Mouse (Mus musculus) small intestine, adult 2 months (tissue): ENCODE data around the gene Rp9. TPM values are rescaled to one million over a fixed set of nuclear protein-coding genes. Genes with fewer than 3 reads are reported as not detected.
A peak's percentile ranks its signal among the peaks of the same experiment; 100 is the strongest.

Experiments used
- H3K27ac ChIP-seq: fragments of 200-500 bp; 2 replicates; pipeline ENCODE4 v1.5.1; 2012; ENCODE audit warnings: low read depth, low read length, control low read depth, inconsistent platforms; ENCODE audit not compliant: insufficient read depth
- H3K27me3 ChIP-seq: fragments of 200-500 bp; 2 replicates; pipeline ENCODE4 v1.6.1; 2012; ENCODE audit warnings: mild to moderate bottlenecking, moderate library complexity, low read length, inconsistent platforms; ENCODE audit not compliant: control insufficient read depth, insufficient read depth
- H3K36me3 ChIP-seq: fragments of 200-500 bp; 2 replicates; pipeline ENCODE4 v1.6.1; 2012; ENCODE audit warnings: mild to moderate bottlenecking, low read length, control low read depth, inconsistent platforms; ENCODE audit not compliant: control insufficient read depth, insufficient read depth
- H3K4me1 ChIP-seq: fragments of 200-500 bp; 2 replicates; pipeline ENCODE4 v1.6.1; 2012; ENCODE audit warnings: low read length, inconsistent platforms, mixed read lengths; ENCODE audit not compliant: control insufficient read depth, insufficient read depth, insufficient read length
- H3K4me3 ChIP-seq: fragments of 200-500 bp; 2 replicates; pipeline ENCODE4 v1.5.1; 2012; ENCODE audit warnings: low read depth, mild to moderate bottlenecking, control low read depth, inconsistent platforms, low read length, moderate library complexity
- CTCF ChIP-seq: fragments of 200-500 bp; IDR thresholded peaks from 2 replicates; pipeline ENCODE4 v1.5.1; 2012; ENCODE audit warnings: low read depth, mild to moderate bottlenecking, control low read depth, inconsistent platforms, low read length, moderate library complexity, mixed read lengths; ENCODE audit not compliant: insufficient replicate concordance, insufficient read length; ENCODE audit errors: extremely low read depth
- POLR2A ChIP-seq: fragments of 200-500 bp; IDR thresholded peaks from 2 replicates; pipeline ENCODE4 v1.6.1; 2012; ENCODE audit warnings: low read depth, mild to moderate bottlenecking, control low read depth, inconsistent platforms, low read length, moderate library complexity
- whole genome bisulfite sequencing: fragments of 180-500 bp; shearing (Covaris S2); methylation state at CpG from one replicate; pipeline ENCODE4 v1.1.7; 2018; 5-methylcytosine and 5-hydroxymethylcytosine counted together
- polyA plus RNA-seq: library from polyadenylated mRNA; depleted of rRNA; stranded (reverse); fragments of >200 nt; gene quantifications from 2 replicates; pipeline ENCODE4 v1.2.3, GENCODE M21; 2012

Rp9 gene
- polyA plus RNA-seq, 1 experiment = 106 TPM

DNA sequence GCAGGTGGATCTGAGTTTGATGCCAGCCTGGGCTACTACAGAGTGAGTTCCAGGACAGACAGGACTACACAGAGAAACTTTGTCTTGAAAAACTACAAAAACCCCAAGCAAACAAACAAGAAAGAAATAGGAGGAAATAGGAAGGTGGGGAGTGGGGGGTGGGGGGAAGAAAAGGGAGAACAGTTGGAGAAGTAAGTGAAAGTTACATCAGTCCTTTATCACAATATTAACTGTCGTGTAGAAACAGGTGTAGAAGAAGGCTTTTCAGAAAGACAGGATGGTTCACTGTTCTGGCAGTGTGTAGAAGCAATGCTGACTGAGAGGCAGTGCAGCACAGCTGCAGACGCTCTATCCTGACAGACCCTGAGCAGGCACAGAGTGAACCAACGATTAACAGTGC, 66.6 kb downstream of the Rp9 start:
- WGBS = 62% methylated on average over 3 of the region's 3 CpGs
- no peaks in the 10 kb centered on the region for H3K27me3 ChIP-seq
- no peak overlapping the region for H3K27ac ChIP-seq
- TF ChIP-seq POLR2A = no peak
- no peak for TF ChIP-seq CTCF
- no peaks in the 10 kb centered on the region for H3K4me1 ChIP-seq
- no peak overlapping the region for H3K4me3 ChIP-seq
- H3K36me3 ChIP-seq = no peaks in the 10 kb centered on the region

- TF ChIP-seq CTCF (no peak), POLR2A (no peak)
- H3K4me1 ChIP-seq = no peaks in the 10 kb centered on the region
- no peak overlapping the region for H3K27ac ChIP-seq
- no peaks in the 10 kb centered on the region for H3K27me3 ChIP-seq
- H3K36me3 ChIP-seq = no peaks in the 10 kb centered on the region
- no peak overlapping the region for H3K4me3 ChIP-seq
- 86% methylated on average over 6 of the region's 6 CpGs for WGBS
Measured at GRCm38 (mm10) chr9:22402001-22402400, 67.5 kb downstream of the Rp9 start.

DNA sequence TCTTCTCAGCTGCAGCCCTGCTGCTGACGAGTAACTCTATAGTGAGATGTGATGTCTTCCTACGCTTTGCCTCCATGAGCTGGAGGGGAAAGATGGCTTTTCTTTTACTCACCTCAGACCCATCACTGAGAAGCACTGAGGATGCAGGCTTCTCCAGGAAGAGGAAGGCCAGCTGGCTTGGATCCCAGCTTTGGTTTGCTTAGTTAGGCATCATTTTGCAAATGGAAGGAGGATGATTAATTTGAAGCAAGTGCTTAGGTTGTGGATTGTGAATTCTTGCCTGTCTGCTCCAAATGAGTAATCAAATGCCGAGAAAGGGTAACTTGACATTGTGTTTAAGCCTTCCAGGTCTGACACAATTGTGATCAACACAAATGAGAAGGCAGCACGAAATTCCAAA, 70.5 kb downstream of the Rp9 start:
- H3K4me1 ChIP-seq = no peaks in the 10 kb centered on the region
- H3K36me3 ChIP-seq = no peaks in the 10 kb centered on the region

DNA sequence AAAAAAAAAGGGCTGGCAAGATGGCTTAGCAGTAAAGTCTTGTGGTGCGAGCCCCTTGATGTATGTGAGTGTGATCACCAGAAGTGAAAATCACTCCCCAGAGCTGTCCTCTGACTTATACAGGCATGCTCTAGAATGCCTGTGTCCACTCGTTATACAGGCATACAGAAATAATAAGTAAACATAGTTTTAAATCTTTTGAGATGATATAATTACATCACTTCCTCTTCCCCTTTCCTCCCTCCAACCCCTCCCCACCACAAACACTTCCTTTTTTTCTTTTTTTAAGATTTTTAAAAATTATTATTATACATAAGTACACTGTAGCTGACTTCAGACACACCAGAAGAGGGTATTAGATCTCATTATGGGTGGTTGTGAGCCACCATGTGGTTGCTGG, 74.8 kb downstream of the Rp9 start:
- TF ChIP-seq CTCF (no peak), POLR2A (no peak)
- no peak overlapping the region for H3K4me3 ChIP-seq
- H3K4me1 ChIP-seq = no peaks in the 10 kb centered on the region; the same call in 1 of the 2 replicates
- WGBS = 70% methylated on average over 2 of the region's 2 CpGs
- no peaks in the 10 kb centered on the region for H3K36me3 ChIP-seq
- no peak overlapping the region for H3K27ac ChIP-seq
- H3K27me3 ChIP-seq = no peaks in the 10 kb centered on the region

More for the DNA sequence above, 70.5 kb downstream of the Rp9 start:
- TF ChIP-seq POLR2A (no peak), CTCF (no peak)
- 77% methylated on average over 4 of the region's 4 CpGs for WGBS
- H3K27me3 ChIP-seq = no peaks in the 10 kb centered on the region
- no peak overlapping the region for H3K27ac ChIP-seq
- no peak overlapping the region for H3K4me3 ChIP-seq

DNA sequence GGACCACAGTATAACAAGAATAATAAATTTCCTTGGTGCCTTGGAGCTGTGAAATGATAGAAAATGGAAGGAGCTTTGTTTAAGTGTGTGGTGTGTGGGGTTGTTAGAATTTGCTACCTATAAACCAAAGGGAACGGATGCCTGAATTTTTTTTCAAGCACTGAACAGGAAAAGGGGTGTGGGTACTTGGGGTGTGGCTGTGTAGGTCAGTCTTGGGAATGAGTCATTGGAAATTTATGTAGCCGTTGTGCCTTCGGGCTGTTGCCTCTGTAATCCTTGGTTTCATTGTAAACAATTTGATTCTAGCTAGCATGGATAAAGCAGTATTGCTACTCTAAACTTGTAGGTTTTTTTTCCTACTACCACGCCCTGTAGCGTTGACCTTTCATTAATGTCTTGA, 79.2 kb downstream of the Rp9 start:
- Histone ChIP-seq H3K27ac (no peak overlapping the region), H3K27me3 (no peaks in the 10 kb centered on the region), H3K36me3 (no peaks in the 10 kb centered on the region), H3K4me1 (no peaks in the 10 kb centered on the region; the same call in none of the 2 replicates), H3K4me3 (no peak overlapping the region)
- TF ChIP-seq CTCF = no peak
- no peak for TF ChIP-seq POLR2A
- WGBS = 51% methylated on average over 5 of the region's 5 CpGs

DNA sequence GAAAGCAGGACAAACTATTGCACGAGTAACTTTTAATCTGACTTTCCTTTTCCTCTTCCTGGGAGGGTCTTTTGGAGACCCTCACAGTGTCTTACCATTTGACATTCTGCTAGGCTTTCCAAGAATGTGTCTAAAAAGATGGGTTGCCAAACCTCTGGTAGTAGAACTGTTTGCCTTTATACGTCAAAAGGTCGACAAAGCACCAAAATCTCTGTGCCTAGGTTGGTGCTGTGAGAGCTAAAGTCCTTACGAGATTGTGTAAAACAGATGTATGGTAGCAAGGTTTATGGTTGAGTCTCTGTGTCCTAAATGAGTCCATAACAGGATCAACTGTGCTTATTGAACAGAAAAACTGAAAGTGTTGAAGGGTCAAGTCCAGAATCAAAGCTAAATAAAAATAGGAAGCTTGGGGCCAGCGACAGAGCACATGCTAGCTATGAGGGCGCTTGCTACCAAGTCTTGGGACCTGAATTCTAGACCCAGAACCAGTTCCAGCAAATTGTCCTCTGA, 79.8 kb downstream of the Rp9 start:
- H3K36me3 ChIP-seq = no peaks in the 10 kb centered on the region
- H3K4me3 ChIP-seq = no peak overlapping the region
- H3K4me1 ChIP-seq = no peaks in the 10 kb centered on the region; the same call in none of the 2 replicates
- peak overlapping the region; percentile 60; the same call in 1 of the 2 replicates for H3K27ac ChIP-seq
- no peaks in the 10 kb centered on the region for H3K27me3 ChIP-seq
- WGBS = 53% methylated on average over 6 of the region's 6 CpGs
- TF ChIP-seq CTCF (no peak), POLR2A (no peak)

DNA sequence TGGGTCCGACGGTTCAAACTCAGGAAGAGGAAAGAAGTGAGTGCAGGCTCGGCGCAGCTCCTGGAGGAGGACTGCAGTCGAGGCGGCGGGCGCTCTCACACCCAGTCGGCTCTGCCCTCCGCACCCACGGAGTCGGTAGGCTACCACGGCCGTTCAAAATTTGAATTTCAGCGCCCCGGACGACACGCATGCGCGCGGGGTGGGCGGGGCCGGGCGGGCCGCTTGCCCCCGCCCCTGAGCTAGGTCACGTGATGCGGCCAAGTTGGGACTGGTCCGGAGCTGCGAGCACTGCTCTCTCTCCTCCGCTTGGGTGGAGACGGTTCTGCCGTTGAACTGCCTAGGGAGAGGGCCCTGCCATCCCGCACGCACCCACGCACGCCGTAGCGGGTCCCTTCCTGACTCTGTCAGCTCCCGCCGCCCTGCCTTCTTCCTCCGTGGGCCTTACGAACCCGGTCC, 80.5 kb downstream of the Rp9 start, which contains the start of gene Anln:
Gene Anln (minus strand): TSS at position 168 of the 456 bp plus-strand sequence.
- under 1% methylated on average over 44 of the region's 44 CpGs for WGBS
- Histone ChIP-seq H3K4me1 (no peaks in the 10 kb centered on the region; the same call in none of the 2 replicates), H3K27me3 (no peaks in the 10 kb centered on the region), H3K27ac (peak within 1 kb of the TSS; percentile 60), H3K4me3 (peak within 1 kb of the TSS; percentile 77), H3K36me3 (no peaks in the 10 kb centered on the region)
- TF ChIP-seq POLR2A (peak; percentile 90), CTCF (no peak)
